Mouse (Mus musculus) liver, embryonic 14.5 days (tissue): ENCODE results near the gene Olfr741. TPM values are rescaled to one million over a fixed set of nuclear protein-coding genes. Genes with fewer than 3 reads are reported as not detected.

ENCODE experiments used
- ATAC-seq: fragments of 200-750 bp; cut with Nextera tagmentation; 2 replicates; pipeline ENCODE4 v1.8.0; 2017; ENCODE audit warnings: moderate number of reproducible peaks, mild to moderate bottlenecking, moderate library complexity; ENCODE audit not compliant: insufficient read depth
- DNase-seq, 3 experiments: peaks; one replicate each; pipeline ENCODE4 v3.0.0-alpha.2; 2012 to 2013; ENCODE audit warnings: low read depth in 3 of 3, low spot score in 3 of 3
- H3K27ac ChIP-seq: fragments of 300-500 bp; sonication (generic); 2 replicates; pipeline ENCODE4 v1.5.1; 2014; ENCODE audit warnings: moderate library complexity, mild to moderate bottlenecking, control low read depth, inconsistent platforms
- H3K27me3 ChIP-seq: fragments of 300-500 bp; sonication (generic); 2 replicates; pipeline ENCODE4 v1.6.1; 2014; ENCODE audit warnings: mild to moderate bottlenecking, low read length, moderate library complexity; ENCODE audit not compliant: control insufficient read depth, insufficient read depth
- H3K36me3 ChIP-seq: fragments of 300-500 bp; sonication (generic); replicated peaks from 2 replicates; pipeline ENCODE4 v1.6.1; 2014; ENCODE audit warnings: low read depth; ENCODE audit not compliant: control insufficient read depth, insufficient read depth
- H3K4me1 ChIP-seq, 2 experiments: fragments of 200-500 bp in 1 of 2; fragments of 300-500 bp in 1 of 2; sonication (generic) in 1 of 2; replicated peaks; 2 replicates each; pipeline ENCODE4 v1.6.1; 2012 to 2014; ENCODE audit warnings: antibody characterized with exemption in 1 of 2, inconsistent platforms in 1 of 2, low read length in 1 of 2; ENCODE audit not compliant: control insufficient read depth in 2 of 2, insufficient read depth in 2 of 2
- H3K4me2 ChIP-seq: fragments of 300-500 bp; sonication (generic); 2 replicates; pipeline ENCODE4 v1.6.1; 2014; ENCODE audit warnings: low read depth, mild to moderate bottlenecking, control low read depth, moderate library complexity
- H3K4me3 ChIP-seq, 2 experiments: fragments of 200-500 bp in 1 of 2; fragments of 300-500 bp in 1 of 2; sonication (generic) in 1 of 2; 2 replicates each; pipeline ENCODE4 v1.5.1; 2012 to 2014; ENCODE audit warnings: low read depth in 2 of 2, low read length in 2 of 2, mild to moderate bottlenecking in 2 of 2, control low read depth in 1 of 2, inconsistent platforms in 1 of 2, moderate library complexity in 1 of 2; ENCODE audit not compliant: insufficient read depth in 1 of 2
- H3K9ac ChIP-seq: fragments of 300-500 bp; sonication (generic); replicated peaks from 2 replicates; pipeline ENCODE4 v1.6.1; 2014; ENCODE audit warnings: mild to moderate bottlenecking, control low read depth, moderate library complexity
- H3K9me3 ChIP-seq: fragments of 300-500 bp; sonication (generic); 2 replicates; pipeline ENCODE4 v1.6.1; 2016; ENCODE audit warnings: low read length, mixed read lengths; ENCODE audit not compliant: control insufficient read depth
- CTCF ChIP-seq: IDR thresholded peaks from 2 replicates; pipeline ENCODE4 v1.5.1; 2016; ENCODE audit warnings: antibody characterized with exemption, low read depth, control low read depth
- EP300 ChIP-seq: IDR thresholded peaks from 2 replicates; pipeline ENCODE4 v1.6.1; 2016; ENCODE audit warnings: antibody characterized with exemption, low read depth
- WGBS: fragments of 180-500 bp; shearing (Covaris S2); extraction: QIAGEN DNeasy Blood & Tissue Kit; methylation state at CpG from one replicate; pipeline ENCODE4 v1.1.7; 2014; ENCODE audit not compliant: insufficient replicate concordance; 5-methylcytosine and 5-hydroxymethylcytosine counted together
- polyA plus RNA-seq, 2 experiments: library from polyadenylated mRNA; depleted of rRNA in 1 of 2; stranded (reverse) in 1 of 2; unstranded in 1 of 2; fragments of >200 nt; fragmentation: Nextera tagmentation in 1 of 2; extraction: Ambion mirVana in 1 of 2; gene quantifications; 2 replicates each; pipeline versions ENCODE4 v1.2.1 to v1.2.3; 2012 to 2014

Gene Olfr741
- polyA plus RNA-seq (2012; rRNA removed) (not detected in 2 replicates), polyA plus RNA-seq (2014; fragmentation: Nextera tagmentation; extraction: Ambion mirVana) (not detected in 2 replicates)

- no peaks in the 10 kb centered on the region for H3K9me3 ChIP-seq
- 55% methylated on average over 2 of the region's 2 CpGs for WGBS
- H3K4me1 ChIP-seq: no peaks in the 10 kb centered on the region
- no peak within 1 kb of the TSS for H3K4me2 ChIP-seq
- ATAC-seq (no peak), DNase-seq (no peak)
- no peaks in the 10 kb centered on the region for H3K36me3 ChIP-seq
- no peak within 1 kb of the TSS for H3K27ac ChIP-seq
- no peak within 1 kb of the TSS for H3K9ac ChIP-seq
- H3K4me3 ChIP-seq: no peak within 1 kb of the TSS
- no peak for TF ChIP-seq EP300
- no peaks in the 10 kb centered on the region for H3K27me3 ChIP-seq
Observed at GRCm38 (mm10) chr14:50472438-50472837, at the start of gene Olfr741. Gene Olfr741, plus strand, starts transcription at chr14:50472738.

DNA sequence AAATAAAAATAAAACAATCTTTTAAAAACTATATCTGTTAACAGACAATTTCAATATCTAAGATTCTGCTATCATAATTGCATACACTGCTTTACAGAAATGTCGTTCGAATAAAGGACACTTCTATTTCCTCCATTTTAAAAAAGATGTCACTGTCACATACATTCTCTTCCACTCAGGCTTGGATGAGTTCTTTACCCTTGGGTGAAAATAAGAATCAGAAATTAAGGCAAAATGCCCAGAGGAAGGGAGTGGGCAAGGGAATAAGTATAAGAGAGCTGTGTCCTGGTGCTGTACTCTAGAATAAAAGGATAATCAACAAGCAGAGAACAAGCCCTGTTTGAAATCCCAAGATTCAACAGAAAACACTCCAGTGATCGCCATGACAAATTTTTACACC, 27.3 kb upstream of the Olfr741 start, which contains the start of gene Olfr740:
Olfr740 (plus strand) TSS at position 301 of the 400 bp plus-strand sequence.
- H3K9me3 ChIP-seq: no peaks in the 10 kb centered on the region
- no peak within 1 kb of the TSS for H3K4me3 ChIP-seq
- DNase-seq (no peak), ATAC-seq (no peak)
- H3K27me3 ChIP-seq: no peaks in the 10 kb centered on the region
- H3K4me2 ChIP-seq: no peak within 1 kb of the TSS
- WGBS: 47% methylated on average over 3 of the region's 3 CpGs
- H3K27ac ChIP-seq: no peak within 1 kb of the TSS
- TF ChIP-seq EP300 (no peak), CTCF (no peak)
- no peaks in the 10 kb centered on the region for H3K36me3 ChIP-seq
- no peaks in the 10 kb centered on the region for H3K4me1 ChIP-seq
- no peak within 1 kb of the TSS for H3K9ac ChIP-seq

DNA sequence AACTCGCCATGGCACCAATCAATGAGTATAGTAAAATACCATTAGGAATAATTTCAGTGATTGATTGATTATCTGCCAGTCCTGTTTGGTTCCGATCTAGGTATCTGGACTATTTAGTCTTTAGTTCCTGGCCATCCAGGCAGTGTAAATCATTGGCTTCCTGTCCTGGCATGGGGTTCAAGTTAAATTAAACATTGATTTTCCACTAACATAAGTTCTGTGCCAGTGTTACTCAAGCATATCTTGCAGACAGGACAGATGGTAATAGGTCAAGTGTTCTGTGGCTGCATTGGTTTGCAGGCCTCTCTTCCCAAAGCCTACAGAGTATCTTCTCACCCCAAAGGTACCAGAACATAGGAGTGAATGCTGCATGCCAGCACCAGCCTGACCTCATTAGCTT, 5.9 kb downstream of the Olfr741 start:
- TF ChIP-seq EP300 (no peak), CTCF (no peak)
- no peak for ATAC-seq
- Histone ChIP-seq H3K9me3 (no peaks in the 10 kb centered on the region), H3K4me3 (no peak overlapping the region), H3K27me3 (no peaks in the 10 kb centered on the region), H3K36me3 (no peaks in the 10 kb centered on the region), H3K4me1 (no peaks in the 10 kb centered on the region), H3K27ac (no peak overlapping the region), H3K4me2 (no peak overlapping the region), H3K9ac (no peak overlapping the region)
- 37% methylated on average over 2 of the region's 2 CpGs for WGBS
- DNase-seq: no peak

GRCm38 (mm10) chr14:50503300-50503699, 30.8 kb downstream of the Olfr741 start, which contains the start of gene Olfr742:
Gene Olfr742, plus strand, starts transcription at chr14:50503600.
- H3K4me2 ChIP-seq: no peak within 1 kb of the TSS
- DNase-seq: no peak
- ATAC-seq: no peak
- no peaks in the 10 kb centered on the region for H3K27me3 ChIP-seq
- H3K4me3 ChIP-seq: no peak within 1 kb of the TSS
- WGBS: 26% methylated on average over 2 of the region's 2 CpGs
- no peak within 1 kb of the TSS for H3K27ac ChIP-seq
- no peak for TF ChIP-seq EP300
- no peak for TF ChIP-seq CTCF
- no peaks in the 10 kb centered on the region for H3K36me3 ChIP-seq
- H3K9ac ChIP-seq: no peak within 1 kb of the TSS
- no peaks in the 10 kb centered on the region for H3K9me3 ChIP-seq
- H3K4me1 ChIP-seq: no peaks in the 10 kb centered on the region

GRCm38 (mm10) chr14:50521539-50521938, 49.0 kb downstream of the Olfr741 start, which contains the start of gene Olfr743:
Gene Olfr743, plus strand, starts transcription at chr14:50521839.
- H3K27ac ChIP-seq: no peak within 1 kb of the TSS
- DNase-seq: no peak
- H3K4me3 ChIP-seq: no peak within 1 kb of the TSS
- no peak within 1 kb of the TSS for H3K9ac ChIP-seq
- TF ChIP-seq CTCF: no peak
- TF ChIP-seq EP300: no peak
- no peaks in the 10 kb centered on the region for H3K4me1 ChIP-seq
- H3K27me3 ChIP-seq: no peaks in the 10 kb centered on the region
- no peak for ATAC-seq
- H3K4me2 ChIP-seq: no peak within 1 kb of the TSS
- H3K9me3 ChIP-seq: no peaks in the 10 kb centered on the region
- no peaks in the 10 kb centered on the region for H3K36me3 ChIP-seq

Other genes with a start within 250 kb of the Olfr741 start
- gene Olfr731, start 230.9 kb upstream of the Olfr741 start, polyA plus RNA-seq (2012; rRNA removed): not detected in 2 replicates
- not detected in 2 replicates for gene Olfr731, start 230.9 kb upstream of the Olfr741 start, polyA plus RNA-seq (2014; fragmentation: Nextera tagmentation; extraction: Ambion mirVana)
- gene Olfr732, start 188.5 kb upstream of the Olfr741 start, polyA plus RNA-seq (2012; rRNA removed): not detected in 2 replicates
- gene Olfr732, start 188.5 kb upstream of the Olfr741 start, polyA plus RNA-seq (2014; fragmentation: Nextera tagmentation; extraction: Ambion mirVana): not detected in 2 replicates
- gene Olfr733, start 171.2 kb upstream of the Olfr741 start, polyA plus RNA-seq (2012; rRNA removed): not detected in 2 replicates
- gene Olfr733, start 171.2 kb upstream of the Olfr741 start, polyA plus RNA-seq (2014; fragmentation: Nextera tagmentation; extraction: Ambion mirVana): not detected in 2 replicates
- not detected in 2 replicates for gene Olfr734, start 146.0 kb upstream of the Olfr741 start, polyA plus RNA-seq (2012; rRNA removed)
- gene Olfr734, start 146.0 kb upstream of the Olfr741 start, polyA plus RNA-seq (2014; fragmentation: Nextera tagmentation; extraction: Ambion mirVana): not detected in 2 replicates
- not detected in 2 replicates for gene Olfr735, start 123.9 kb upstream of the Olfr741 start, polyA plus RNA-seq (2012; rRNA removed)
- gene Olfr735, start 123.9 kb upstream of the Olfr741 start, polyA plus RNA-seq (2014; fragmentation: Nextera tagmentation; extraction: Ambion mirVana): not detected in 2 replicates
- gene Tlr11, start 114.8 kb upstream of the Olfr741 start, polyA plus RNA-seq (2012; rRNA removed): 0.04 TPM in 2 replicates
- gene Tlr11, start 114.8 kb upstream of the Olfr741 start, polyA plus RNA-seq (2014; fragmentation: Nextera tagmentation; extraction: Ambion mirVana): 0.05 TPM in 1 of 2 replicates, not detected in the other
- gene Olfr736, start 91.6 kb upstream of the Olfr741 start, polyA plus RNA-seq (2012; rRNA removed): not detected in 2 replicates
- not detected in 2 replicates for gene Olfr736, start 91.6 kb upstream of the Olfr741 start, polyA plus RNA-seq (2014; fragmentation: Nextera tagmentation; extraction: Ambion mirVana)
- not detected in 2 replicates for gene Olfr738, start 65.2 kb upstream of the Olfr741 start, polyA plus RNA-seq (2012; rRNA removed)
- not detected in 2 replicates for gene Olfr738, start 65.2 kb upstream of the Olfr741 start, polyA plus RNA-seq (2014; fragmentation: Nextera tagmentation; extraction: Ambion mirVana)
- not detected in 2 replicates for gene Olfr739, start 54.1 kb upstream of the Olfr741 start, polyA plus RNA-seq (2012; rRNA removed)
- gene Olfr739, start 54.1 kb upstream of the Olfr741 start, polyA plus RNA-seq (2014; fragmentation: Nextera tagmentation; extraction: Ambion mirVana): not detected in 2 replicates
- gene Olfr740, start 27.2 kb upstream of the Olfr741 start, polyA plus RNA-seq (2012; rRNA removed): not detected in 2 replicates
- not detected in 2 replicates for gene Olfr740, start 27.2 kb upstream of the Olfr741 start, polyA plus RNA-seq (2014; fragmentation: Nextera tagmentation; extraction: Ambion mirVana)
- not detected in 2 replicates for gene Olfr742, start 30.9 kb downstream of the Olfr741 start, polyA plus RNA-seq (2012; rRNA removed)
- not detected in 2 replicates for gene Olfr742, start 30.9 kb downstream of the Olfr741 start, polyA plus RNA-seq (2014; fragmentation: Nextera tagmentation; extraction: Ambion mirVana)
- gene Olfr743, start 49.1 kb downstream of the Olfr741 start, polyA plus RNA-seq (2012; rRNA removed): not detected in 2 replicates
- not detected in 2 replicates for gene Olfr743, start 49.1 kb downstream of the Olfr741 start, polyA plus RNA-seq (2014; fragmentation: Nextera tagmentation; extraction: Ambion mirVana)
- not detected in 2 replicates for gene Olfr744, start 142.1 kb downstream of the Olfr741 start, polyA plus RNA-seq (2012; rRNA removed)
- not detected in 2 replicates for gene Olfr744, start 142.1 kb downstream of the Olfr741 start, polyA plus RNA-seq (2014; fragmentation: Nextera tagmentation; extraction: Ambion mirVana)
- not detected in 2 replicates for gene Olfr745, start 166.7 kb downstream of the Olfr741 start, polyA plus RNA-seq (2012; rRNA removed)
- not detected in 2 replicates for gene Olfr745, start 166.7 kb downstream of the Olfr741 start, polyA plus RNA-seq (2014; fragmentation: Nextera tagmentation; extraction: Ambion mirVana)
- gene Olfr746, start 174.3 kb downstream of the Olfr741 start, polyA plus RNA-seq (2012; rRNA removed): not detected in 2 replicates
- not detected in 2 replicates for gene Olfr746, start 174.3 kb downstream of the Olfr741 start, polyA plus RNA-seq (2014; fragmentation: Nextera tagmentation; extraction: Ambion mirVana)
- not detected in 2 replicates for gene Olfr747, start 220.5 kb downstream of the Olfr741 start, polyA plus RNA-seq (2012; rRNA removed)
- gene Olfr747, start 220.5 kb downstream of the Olfr741 start, polyA plus RNA-seq (2014; fragmentation: Nextera tagmentation; extraction: Ambion mirVana): not detected in 2 replicates
- gene Olfr748, start 234.6 kb downstream of the Olfr741 start, polyA plus RNA-seq (2012; rRNA removed): not detected in 2 replicates
- gene Olfr748, start 234.6 kb downstream of the Olfr741 start, polyA plus RNA-seq (2014; fragmentation: Nextera tagmentation; extraction: Ambion mirVana): not detected in 2 replicates